Mouse (Mus musculus) embryonic fibroblast, embryonic 13.5 days (primary cell): ENCODE measurements around the gene Sf3a1. TPM values are rescaled to one million over a fixed set of nuclear protein-coding genes. Genes with fewer than 3 reads are reported as not detected.
A peak's percentile ranks its signal among the peaks of the same experiment; 100 is the strongest.

Experiments used
- H3K27ac ChIP-seq: 2 replicates; pipeline ENCODE4 v1.5.1; 2012; ENCODE audit warnings: low read length, control low read depth, inconsistent platforms; ENCODE audit not compliant: insufficient read depth
- H3K4me1 ChIP-seq: 2 replicates; pipeline ENCODE4 v1.6.1; 2011; ENCODE audit warnings: low read length; ENCODE audit not compliant: control insufficient read depth, insufficient read depth
- H3K4me3 ChIP-seq: 2 replicates; pipeline ENCODE4 v1.5.1; 2011; ENCODE audit warnings: mild to moderate bottlenecking, control low read depth, low read length; ENCODE audit not compliant: insufficient read depth
- CTCF ChIP-seq: IDR thresholded peaks from 2 replicates; pipeline ENCODE4 v1.5.1; 2011; ENCODE audit warnings: mild to moderate bottlenecking, control low read depth, low read length, moderate library complexity, borderline replicate concordance; ENCODE audit not compliant: insufficient read depth
- POLR2A ChIP-seq: IDR thresholded peaks from 2 replicates; pipeline ENCODE4 v1.6.1; 2011; ENCODE audit warnings: low read depth, mild to moderate bottlenecking, control low read depth, low read length, moderate library complexity
- polyA plus RNA-seq: library from polyadenylated mRNA; stranded (reverse); fragments of >200 nt; gene quantifications from 2 replicates; pipeline ENCODE4 v1.2.4, GENCODE M21; 2011; ENCODE audit warnings: low read depth; ENCODE audit not compliant: missing spikeins, insufficient read length

Sf3a1 gene
- polyA plus RNA-seq, 1 experiment: 46.8 TPM

DNA sequence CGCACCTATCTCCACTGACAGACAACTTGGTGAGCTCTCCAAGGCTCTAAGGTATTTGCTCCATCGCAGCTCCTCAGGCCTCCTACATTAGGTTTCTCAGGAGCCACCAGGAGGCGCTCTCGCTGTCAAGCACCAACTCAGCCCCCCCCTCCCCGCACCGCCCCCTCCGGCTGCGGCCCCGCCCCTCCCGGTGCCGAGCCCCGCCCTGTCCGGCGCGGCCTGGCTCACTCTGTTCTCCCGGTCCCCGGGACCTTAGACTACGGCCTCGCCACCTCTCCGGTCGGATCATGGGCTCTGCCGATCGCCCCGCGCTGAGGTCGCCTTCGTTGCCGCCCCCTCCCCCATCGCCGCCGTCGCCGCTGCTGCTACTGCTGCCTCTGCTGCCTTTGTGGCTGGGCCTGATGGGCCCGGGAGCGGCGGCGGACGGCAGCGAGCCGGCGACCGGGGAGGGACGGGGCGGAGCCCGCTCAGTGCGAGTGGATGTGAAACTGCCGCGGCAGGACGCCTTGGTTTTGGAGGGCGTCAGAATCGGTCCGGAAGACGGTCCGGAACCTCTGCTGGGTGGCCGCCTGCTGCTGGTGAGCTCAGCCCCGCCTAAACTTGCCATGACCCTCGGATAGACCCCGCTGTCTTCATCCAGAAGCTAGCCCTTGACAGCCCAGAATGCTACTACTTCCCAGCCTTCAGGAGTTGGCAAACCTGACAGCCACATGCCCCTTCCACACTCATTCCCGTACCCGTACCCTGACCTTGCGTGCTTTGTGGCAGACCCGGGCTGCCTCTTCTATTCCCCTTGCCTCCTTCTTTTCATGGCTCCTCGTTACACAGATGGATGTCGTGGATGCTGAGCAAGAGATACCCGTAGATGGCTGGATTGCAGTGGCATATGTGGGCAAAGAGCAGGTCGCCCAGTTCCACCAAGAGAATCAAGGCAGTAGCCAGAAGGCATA, 24.9 kb upstream of the Sf3a1 start, which contains the start of gene Rnf215:
Gene Rnf215, plus strand, starts transcription at position 217 of the 950 bp plus-strand sequence.
- Histone ChIP-seq H3K4me3 (peak within 1 kb of the TSS; percentile 60), H3K4me1 (peaks cover 5% of the 10 kb centered on the region; the same call in 1 of the 2 replicates), H3K27ac (peak within 1 kb of the TSS; percentile 69)
- TF ChIP-seq POLR2A (peak; percentile 91), CTCF (peak; percentile 42; the same call in 1 of the 2 replicates)

DNA sequence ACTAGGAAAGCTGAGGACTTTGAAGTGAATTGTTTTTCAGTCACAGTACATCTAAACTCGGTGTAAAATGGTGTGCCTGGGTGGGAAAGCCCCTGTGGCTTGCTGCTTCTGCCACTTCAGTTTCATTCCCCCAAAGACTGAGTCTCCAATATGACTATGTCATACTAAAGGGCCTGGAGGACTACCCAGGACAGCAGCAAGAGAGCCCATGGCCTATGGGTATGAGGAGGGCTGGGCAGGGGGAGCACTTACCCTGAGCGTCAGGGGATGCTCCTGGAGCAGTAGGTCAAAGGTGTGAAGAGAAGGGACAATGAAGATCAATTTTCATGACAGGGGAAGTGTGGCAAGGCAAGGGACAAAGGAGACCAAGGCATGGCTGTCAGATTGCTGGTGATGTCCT, 21.2 kb upstream of the Sf3a1 start:
- TF ChIP-seq CTCF (no peak), POLR2A (no peak)
- Histone ChIP-seq H3K27ac (no peak overlapping the region), H3K4me1 (peaks cover 5% of the 10 kb centered on the region; the same call in 1 of the 2 replicates), H3K4me3 (no peak overlapping the region)

DNA sequence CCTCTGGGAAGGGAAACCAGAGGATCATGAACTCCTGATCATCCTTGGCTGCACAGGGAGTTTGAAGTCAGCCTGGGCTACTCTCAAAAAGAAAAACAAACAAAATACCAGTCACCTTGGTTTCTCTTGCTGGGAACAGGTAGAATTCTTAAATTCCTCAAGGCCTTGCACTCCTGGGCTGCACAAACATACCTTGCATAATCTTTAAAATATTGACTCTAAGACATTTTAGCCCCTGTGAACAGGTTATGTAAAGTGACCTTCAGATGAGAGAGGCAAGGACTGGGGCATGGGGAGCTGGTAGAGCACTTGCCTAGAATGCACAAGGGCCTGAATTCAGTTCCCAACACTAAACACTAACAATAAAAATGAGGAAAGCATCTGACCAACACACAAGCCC, 18.6 kb upstream of the Sf3a1 start:
- Histone ChIP-seq H3K4me3 (no peak overlapping the region), H3K27ac (no peak overlapping the region), H3K4me1 (peaks cover 2% of the 10 kb centered on the region; the same call in 1 of the 2 replicates)
- TF ChIP-seq CTCF (no peak), POLR2A (no peak)

DNA sequence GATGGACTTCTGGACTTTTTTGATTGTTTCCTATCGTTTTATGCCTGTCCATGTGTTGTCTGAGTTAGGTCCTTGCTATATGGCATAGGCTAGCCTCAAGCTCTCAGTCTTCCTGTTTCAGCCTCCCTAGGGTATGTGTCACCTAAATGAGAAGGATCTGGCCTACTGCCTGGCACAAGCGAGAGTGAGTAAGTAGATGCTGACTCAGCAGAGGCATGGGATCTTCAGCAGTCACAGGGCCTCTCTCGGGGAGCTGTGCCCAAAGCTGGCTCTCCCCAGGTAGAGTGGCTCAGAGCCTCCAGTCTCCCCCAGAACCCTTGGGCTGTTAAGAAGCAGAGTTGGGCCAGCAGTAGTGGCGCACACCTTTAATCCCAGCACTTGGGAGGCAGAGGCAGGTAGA, 17.8 kb upstream of the Sf3a1 start:
- no peak overlapping the region for H3K4me3 ChIP-seq
- no peaks in the 10 kb centered on the region for H3K4me1 ChIP-seq
- H3K27ac ChIP-seq: no peak overlapping the region
- TF ChIP-seq CTCF: no peak

DNA sequence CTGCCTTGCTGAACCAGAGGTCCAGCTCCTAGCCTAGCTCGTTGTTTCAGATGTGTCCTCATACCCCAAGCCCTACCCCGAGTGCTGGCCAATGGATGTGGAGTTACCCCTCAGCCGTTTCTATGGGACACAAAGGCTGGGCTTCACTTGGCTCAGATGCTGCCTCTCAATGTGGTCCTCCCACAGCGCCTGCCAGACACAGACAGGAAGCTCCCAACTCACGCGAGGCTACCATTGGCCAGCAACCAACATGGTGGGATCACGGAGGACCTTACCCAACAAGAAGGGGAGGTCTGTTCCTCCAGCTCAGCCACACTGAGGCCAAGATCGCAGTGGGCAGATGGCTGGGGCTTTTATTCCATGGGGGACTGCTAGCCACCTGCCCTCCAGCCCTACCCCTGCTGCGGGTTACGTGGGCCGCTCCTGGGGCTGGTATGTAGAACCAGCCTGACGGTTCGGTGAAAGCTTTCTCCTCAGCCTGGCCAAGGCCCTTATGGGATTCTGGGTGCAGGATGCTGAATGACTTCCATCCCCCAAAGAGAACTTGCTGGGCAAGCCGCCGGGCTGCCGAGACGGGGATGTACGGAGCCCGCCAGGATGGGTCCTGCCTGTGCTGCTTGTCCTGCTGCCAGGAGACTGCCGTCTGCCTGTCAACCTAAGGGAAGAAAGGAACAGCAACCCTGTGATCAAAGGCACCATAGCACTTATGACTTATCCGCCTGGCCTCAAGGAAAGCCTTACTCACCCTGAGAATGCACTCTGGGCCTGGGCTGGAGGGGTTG, 16.7 kb upstream of the Sf3a1 start:
- Histone ChIP-seq H3K4me1 (no peaks in the 10 kb centered on the region), H3K27ac (no peak overlapping the region), H3K4me3 (no peak overlapping the region)
- TF ChIP-seq CTCF (no peak), POLR2A (no peak)

DNA sequence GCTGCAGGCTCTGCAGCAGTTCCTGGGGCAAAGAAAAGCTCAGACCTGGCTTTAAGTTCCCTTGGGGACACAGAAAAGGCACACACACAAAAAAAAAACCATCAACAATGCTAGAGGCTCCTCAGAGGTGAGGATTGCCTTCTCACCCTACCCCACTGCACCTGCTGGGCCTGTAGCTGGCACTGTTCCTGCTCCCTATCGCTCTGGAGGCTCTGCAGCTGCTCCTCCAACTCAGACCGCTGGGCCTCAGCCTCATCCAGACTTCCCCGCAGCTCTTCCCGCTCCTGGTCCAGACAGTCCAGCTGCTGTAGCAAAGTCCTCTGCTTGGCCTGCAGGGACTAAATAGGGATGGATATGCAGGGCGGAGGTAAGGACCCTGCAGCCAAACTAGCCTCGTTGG, 13.8 kb upstream of the Sf3a1 start:
- TF ChIP-seq POLR2A (no peak), CTCF (no peak)
- Histone ChIP-seq H3K4me3 (no peak overlapping the region), H3K27ac (no peak overlapping the region), H3K4me1 (no peaks in the 10 kb centered on the region)

DNA sequence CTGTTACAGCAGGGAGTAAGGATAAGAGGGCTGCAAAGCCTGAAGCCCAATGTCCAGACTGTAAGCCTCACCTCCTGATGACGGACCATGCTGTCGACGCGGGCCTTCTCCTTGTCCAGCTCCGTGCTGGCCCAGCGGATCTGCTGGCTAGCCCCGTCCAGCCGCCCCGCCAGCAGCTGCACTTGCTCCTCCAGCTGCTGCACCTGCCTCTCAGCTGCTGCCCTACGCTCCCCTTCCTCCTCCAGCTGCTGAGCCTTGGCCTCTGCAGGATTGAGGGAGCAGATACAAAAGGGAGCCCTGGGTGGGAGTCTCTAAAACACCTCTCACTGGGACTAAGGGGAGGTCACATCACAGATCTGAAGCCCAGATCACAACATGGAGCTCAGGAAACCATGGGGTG, 13.1 kb upstream of the Sf3a1 start:
- TF ChIP-seq CTCF (no peak), POLR2A (no peak)
- no peak overlapping the region for H3K27ac ChIP-seq
- no peak overlapping the region for H3K4me3 ChIP-seq
- no peaks in the 10 kb centered on the region for H3K4me1 ChIP-seq

DNA sequence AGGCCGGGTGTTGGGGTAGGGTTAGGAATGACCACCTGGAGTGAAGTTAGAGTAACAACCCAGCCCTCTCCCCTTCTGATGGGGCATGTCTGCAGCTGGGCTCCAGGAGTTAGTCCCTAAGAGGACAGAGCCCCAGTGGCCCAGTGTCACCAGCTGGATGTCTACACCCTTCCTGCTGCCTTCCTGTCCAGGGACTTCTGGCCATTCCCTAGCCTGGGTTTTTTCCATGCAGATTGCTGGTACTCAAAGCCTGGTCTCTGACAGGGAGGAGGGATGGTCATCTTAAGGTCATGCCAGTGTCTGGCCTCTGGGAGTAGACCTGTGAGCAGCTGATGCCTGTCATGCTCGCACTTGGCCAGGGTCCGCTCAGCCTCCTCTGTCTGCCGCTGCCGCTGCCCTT, 12.0 kb upstream of the Sf3a1 start:
- no peaks in the 10 kb centered on the region for H3K4me1 ChIP-seq
- no peak overlapping the region for H3K4me3 ChIP-seq
- TF ChIP-seq CTCF (no peak), POLR2A (no peak)
- H3K27ac ChIP-seq: no peak overlapping the region

DNA sequence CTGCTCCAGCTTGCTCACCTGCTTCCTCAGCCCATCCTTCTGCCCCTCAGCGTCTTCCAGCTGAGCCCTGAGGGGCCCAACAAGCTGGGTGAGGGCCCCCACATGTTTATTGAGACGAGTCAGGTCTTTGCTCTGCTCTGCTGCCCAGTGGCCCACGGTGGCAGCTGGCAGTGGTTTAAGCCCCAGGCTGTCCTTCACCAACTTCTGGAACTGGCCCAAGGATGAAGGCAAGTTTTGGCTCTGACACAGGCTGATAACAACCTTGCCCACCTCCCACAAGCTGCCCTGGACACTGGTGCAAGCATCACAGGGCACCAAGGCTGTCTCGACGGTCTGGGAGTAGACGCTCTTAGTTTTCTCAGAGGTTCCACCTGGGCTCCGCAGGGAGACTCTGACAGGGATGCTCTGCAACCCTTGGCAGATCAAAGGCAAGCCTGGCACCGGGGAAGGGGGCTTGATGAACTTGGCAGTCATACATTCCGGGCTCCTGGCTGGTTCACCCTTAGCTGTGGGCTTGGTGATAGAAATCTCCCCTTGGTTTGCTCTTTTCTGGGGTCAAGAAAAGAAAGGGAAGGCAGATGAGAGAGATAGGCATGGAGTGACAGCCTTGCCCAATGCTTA, 11.5 kb upstream of the Sf3a1 start:
- Histone ChIP-seq H3K27ac (no peak overlapping the region), H3K4me3 (no peak overlapping the region), H3K4me1 (no peaks in the 10 kb centered on the region)
- TF ChIP-seq CTCF (no peak), POLR2A (no peak)

DNA sequence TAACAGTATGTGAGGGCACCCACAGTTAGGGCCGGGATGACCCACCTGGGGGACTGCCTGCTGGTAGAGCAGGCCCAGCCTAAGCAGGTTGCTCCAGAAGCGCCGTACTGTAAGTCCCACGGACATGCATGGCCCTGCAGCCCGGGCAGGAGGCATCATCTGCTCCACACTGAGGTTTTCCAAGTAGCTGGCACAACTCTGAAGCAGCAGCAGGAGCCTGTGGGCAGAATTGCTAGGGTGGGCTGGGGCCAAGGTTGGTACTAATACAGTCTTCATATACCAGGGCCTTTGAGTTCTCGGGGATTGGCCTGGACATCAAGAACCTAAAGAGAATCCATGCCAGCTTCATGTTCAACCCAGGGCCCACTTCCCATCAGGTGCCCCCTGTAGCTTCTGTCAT, 10.3 kb upstream of the Sf3a1 start:
- Histone ChIP-seq H3K4me3 (no peak overlapping the region), H3K4me1 (no peaks in the 10 kb centered on the region), H3K27ac (no peak overlapping the region)
- TF ChIP-seq CTCF (no peak), POLR2A (no peak)
